Comparison of ENCODE assay signal across 31 mouse cellular contexts in genomic region chr8:63181272-63181671, GRCm38 (mm10).
"Had no signal": no experiment of that assay in that cellular context is flagged by ENCODE, and none has a peak within 500 bp of the region (broad histone marks: within the 10 kb centered on the region; RNA-seq: fewer than 3 reads in every experiment).

No protein-coding gene starts in this region.

- H3K27me3 ChIP-seq: limb, embryonic 12.5 days; limb, embryonic 13.5 days; limb, embryonic 15.5 days; liver, embryonic 12.5 days; liver, embryonic 13.5 days; liver, embryonic 15.5 days; lung, embryonic 15.5 days; megakaryocyte, embryonic 14.5 days; midbrain, embryonic 12.5 days; midbrain, embryonic 13.5 days; midbrain, embryonic 15.5 days had no signal

- H3K9me3 ChIP-seq: limb, embryonic 10.5 days; limb, embryonic 12.5 days; limb, embryonic 13.5 days; limb, embryonic 15.5 days; liver, embryonic 12.5 days; liver, embryonic 13.5 days; liver, embryonic 15.5 days; lung, embryonic 15.5 days; megakaryocyte, embryonic 14.5 days; midbrain, embryonic 10.5 days; midbrain, embryonic 12.5 days; midbrain, embryonic 13.5 days; midbrain, embryonic 15.5 days had no signal

- H3K4me2 ChIP-seq: limb, embryonic 12.5 days; limb, embryonic 13.5 days; limb, embryonic 15.5 days; liver, embryonic 11.5 days; liver, embryonic 12.5 days; liver, embryonic 13.5 days; liver, embryonic 15.5 days; lung, embryonic 14.5 days; lung, embryonic 15.5 days; midbrain, embryonic 11.5 days; midbrain, embryonic 12.5 days; midbrain, embryonic 13.5 days; midbrain, embryonic 15.5 days had no signal

- H3K4me1 ChIP-seq: limb, embryonic 10.5 days; limb, embryonic 12.5 days; limb, embryonic 13.5 days; limb, embryonic 15.5 days; liver, embryonic 12.5 days; liver, embryonic 13.5 days; liver, embryonic 15.5 days; lung, embryonic 15.5 days; megakaryocyte, embryonic 14.5 days; midbrain, embryonic 10.5 days; midbrain, embryonic 12.5 days; midbrain, embryonic 13.5 days; midbrain, embryonic 15.5 days had no signal

- H3K36me3 ChIP-seq: limb, embryonic 10.5 days; limb, embryonic 12.5 days; limb, embryonic 13.5 days; limb, embryonic 15.5 days; liver, embryonic 12.5 days; liver, embryonic 13.5 days; liver, embryonic 15.5 days; lung, embryonic 15.5 days; midbrain, embryonic 10.5 days; midbrain, embryonic 12.5 days; midbrain, embryonic 13.5 days; midbrain, embryonic 15.5 days had no signal

- H3K27ac ChIP-seq: left cerebral cortex, adult 2 months; limb, embryonic 10.5 days; limb, embryonic 12.5 days; limb, embryonic 13.5 days; limb, embryonic 15.5 days; liver, embryonic 12.5 days; liver, embryonic 13.5 days; liver, embryonic 14.5 days; liver, embryonic 15.5 days; lung, embryonic 15.5 days; macrophage; midbrain, embryonic 10.5 days; midbrain, embryonic 12.5 days; midbrain, embryonic 13.5 days; midbrain, embryonic 15.5 days had no signal

- H3K9ac ChIP-seq: limb, embryonic 12.5 days; limb, embryonic 13.5 days; limb, embryonic 15.5 days; liver, embryonic 12.5 days; liver, embryonic 13.5 days; liver, embryonic 14.5 days; liver, embryonic 15.5 days; liver, postnatal 0 days; lung, embryonic 14.5 days; lung, embryonic 15.5 days; midbrain, embryonic 12.5 days; midbrain, embryonic 13.5 days; midbrain, embryonic 15.5 days had no signal

- H3K4me3 ChIP-seq: left cerebral cortex, adult 2 months; limb, embryonic 10.5 days; limb, embryonic 12.5 days; limb, embryonic 13.5 days; limb, embryonic 15.5 days; liver, embryonic 12.5 days; liver, embryonic 13.5 days; liver, embryonic 15.5 days; lung, embryonic 15.5 days; megakaryocyte, embryonic 14.5 days; midbrain, embryonic 10.5 days; midbrain, embryonic 12.5 days; midbrain, embryonic 13.5 days; midbrain, embryonic 15.5 days; myocyte had no signal

- DNase-seq: left cerebral cortex, postnatal 4 days; liver; liver, embryonic 13.5 days; liver, postnatal 0 days; lung, adult 18-20 months; lung, adult 2 months; lung, embryonic 14.5 days; lung, postnatal 10 days; lung, postnatal 14 days; lung, postnatal 4 days; midbrain, embryonic 14.5 days had no signal

- ATAC-seq: liver, embryonic 12.5 days; liver, postnatal 0 days; lung, postnatal 0 days; midbrain, embryonic 13.5 days; midbrain, embryonic 15.5 days; midbrain, embryonic 16.5 days had no signal
